Mouse (Mus musculus) frontal cortex, postnatal 14 days (tissue): Measurements from ENCODE around the gene Tns1.

Experiments
- DNase-seq, 2 experiments: peaks; one replicate each; pipeline ENCODE4 v3.0.0; 2022; ENCODE audit warnings: low spot score in 2 of 2

Gene Tns1

GRCm38 (mm10) chr1:74013296-74014031, 110.8 kb downstream of the Tns1 start:
- DNase-seq = no peak

DNA sequence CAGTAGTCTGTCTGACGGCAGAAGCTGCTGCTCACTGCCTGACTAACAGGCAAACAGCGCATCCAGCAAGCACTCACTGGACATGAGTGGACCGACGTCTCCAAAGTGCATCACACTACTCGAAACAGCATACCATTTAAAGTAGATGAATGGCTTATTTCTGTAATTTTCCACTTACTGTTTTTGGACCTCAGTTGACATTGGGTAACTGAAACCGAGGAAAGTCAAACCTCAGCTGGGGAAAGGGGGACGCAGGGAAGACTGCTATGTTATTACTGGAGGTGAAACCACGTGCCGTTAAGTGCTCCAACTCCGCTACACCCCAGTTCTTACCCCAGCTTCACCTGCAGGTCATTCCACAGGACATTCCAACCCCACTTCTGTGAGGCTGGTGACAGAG, 111.5 kb downstream of the Tns1 start:
- DNase-seq = no peak

- DNase-seq = no peak
Observed at GRCm38 (mm10) chr1:74009495-74009894, 114.8 kb downstream of the Tns1 start.

DNA sequence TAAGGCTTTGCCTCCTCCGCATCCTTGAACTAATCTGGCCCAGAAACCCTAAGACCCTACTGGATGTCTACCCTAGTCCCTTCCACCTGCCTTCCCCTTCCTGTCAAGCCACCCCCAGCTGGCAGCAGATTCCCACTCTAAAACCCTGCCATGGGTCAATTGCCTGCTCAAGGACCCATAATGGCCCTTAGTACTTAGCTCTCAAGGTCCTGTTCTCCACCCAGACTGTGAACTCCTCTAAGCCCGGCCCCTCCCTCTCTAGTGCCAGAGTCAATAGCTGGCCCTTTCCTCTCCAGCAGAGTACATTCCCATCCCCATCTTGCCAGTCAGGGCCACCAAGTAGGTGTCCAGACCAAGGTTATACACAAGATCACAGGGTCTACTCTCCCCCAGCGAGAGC, 115.3 kb downstream of the Tns1 start:
- DNase-seq = no peak

DNA sequence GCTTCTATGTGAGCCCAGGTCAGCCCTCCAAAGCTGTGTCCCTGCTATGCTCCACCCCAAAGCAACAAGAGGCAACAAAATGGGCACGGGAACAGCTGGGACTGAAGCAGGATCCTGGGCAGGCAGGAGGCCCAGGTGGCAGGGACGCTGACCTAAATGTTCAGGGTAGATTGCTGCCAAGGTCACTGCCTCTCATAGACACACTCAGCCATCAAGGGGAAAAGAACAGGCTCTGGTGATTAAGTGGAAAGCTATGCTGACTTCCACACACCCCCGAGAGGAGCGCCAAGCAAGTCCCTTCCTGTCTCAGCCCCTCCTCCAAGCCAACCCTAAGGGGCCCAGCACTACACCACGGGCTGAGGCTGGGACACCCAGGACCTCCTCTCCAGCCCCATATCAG, 115.8 kb downstream of the Tns1 start:
- DNase-seq = no peak

- DNase-seq = no peak
Observed at GRCm38 (mm10) chr1:74007398-74008050, 116.7 kb downstream of the Tns1 start.

DNA sequence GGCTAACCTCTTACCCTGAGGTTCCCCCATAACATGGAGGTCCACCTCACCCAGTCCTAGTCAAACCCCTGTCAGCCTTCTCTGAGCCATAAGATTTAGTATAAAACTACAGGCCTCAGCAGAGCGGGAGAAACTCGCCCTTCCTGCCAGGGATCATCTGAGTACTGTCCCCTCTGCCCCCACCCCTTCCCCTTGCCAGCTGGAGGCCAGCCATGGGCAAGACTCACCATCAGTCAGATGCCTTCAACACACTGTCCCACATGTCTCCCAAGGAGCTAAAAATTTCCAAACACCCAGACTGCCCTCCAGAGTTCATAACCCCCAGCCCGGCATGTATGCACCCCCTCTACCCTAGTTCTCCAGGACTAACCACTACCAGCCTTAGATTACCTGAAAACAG, 119.2 kb downstream of the Tns1 start:
- no peak for DNase-seq

DNA sequence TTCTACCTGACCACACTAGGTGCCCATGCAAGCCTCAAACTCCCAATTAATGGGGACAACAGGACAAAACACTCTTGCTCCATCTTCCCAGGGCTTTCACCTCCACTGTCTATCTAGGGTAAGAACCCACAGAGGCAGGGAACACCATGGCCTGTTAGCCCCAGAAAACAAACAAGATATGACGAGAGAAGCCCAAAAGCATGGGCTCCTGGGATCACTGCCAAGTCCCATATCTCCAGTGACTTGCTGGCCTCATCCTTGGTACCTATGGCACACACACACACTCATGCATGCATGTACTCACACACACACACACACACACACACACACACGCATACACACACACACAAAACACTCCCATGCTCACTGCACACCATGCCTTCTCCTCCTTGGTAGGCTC, 120.5 kb downstream of the Tns1 start:
- DNase-seq = no peak

DNA sequence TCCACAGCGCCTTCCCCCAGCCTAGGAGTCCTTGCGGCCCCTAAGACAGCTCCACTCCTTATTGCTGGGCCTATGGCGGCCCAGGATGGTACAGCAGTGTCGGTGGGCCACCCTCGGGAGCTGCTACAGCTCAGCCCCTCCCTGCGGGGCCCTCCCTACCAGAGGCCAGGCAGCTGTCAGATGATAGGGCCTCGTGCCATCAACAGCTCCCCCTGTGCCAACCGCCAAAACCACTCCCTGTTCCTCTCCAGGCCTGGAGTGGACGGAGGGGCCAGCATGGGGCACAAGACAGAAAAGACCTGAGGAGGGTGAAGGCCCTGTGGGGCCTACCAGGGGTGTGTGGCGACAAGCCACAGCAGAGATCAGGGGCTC, 122.8 kb downstream of the Tns1 start:
- no peak for DNase-seq

DNA sequence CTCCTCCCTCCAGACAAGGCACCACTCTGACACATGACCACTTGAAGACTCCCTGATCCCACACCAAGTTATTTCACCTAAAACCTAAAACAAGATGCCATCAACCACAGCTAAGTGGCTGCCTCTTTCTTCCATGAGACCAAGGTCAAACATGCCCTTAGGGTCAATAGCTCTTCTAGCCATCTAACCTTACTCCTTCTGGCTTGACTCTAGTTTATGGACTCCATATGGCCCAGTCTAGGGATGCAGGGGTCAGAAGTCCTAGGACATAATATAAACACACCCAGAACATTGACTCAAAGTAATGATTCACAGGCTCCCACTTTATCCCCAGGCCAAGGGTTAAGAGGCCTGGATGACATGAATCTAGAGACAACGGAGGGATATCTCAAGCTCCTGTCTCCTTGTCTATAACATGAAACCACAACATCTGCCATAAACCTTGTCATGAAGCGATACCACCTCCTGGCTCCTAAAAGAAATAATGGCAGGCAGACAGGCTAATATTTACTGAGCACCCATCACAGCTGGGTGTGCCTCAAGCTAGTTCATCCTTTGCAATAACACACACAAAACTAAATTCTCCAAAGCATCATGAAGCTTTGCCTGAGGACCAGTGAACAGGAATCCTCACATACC, 123.3 kb downstream of the Tns1 start:
- no peak for DNase-seq

- no peak for DNase-seq
Observed at GRCm38 (mm10) chr1:74000191-74000651, 124.0 kb downstream of the Tns1 start.

- DNase-seq = no peak
Observed at GRCm38 (mm10) chr1:73999533-73999932, 124.7 kb downstream of the Tns1 start.

DNA sequence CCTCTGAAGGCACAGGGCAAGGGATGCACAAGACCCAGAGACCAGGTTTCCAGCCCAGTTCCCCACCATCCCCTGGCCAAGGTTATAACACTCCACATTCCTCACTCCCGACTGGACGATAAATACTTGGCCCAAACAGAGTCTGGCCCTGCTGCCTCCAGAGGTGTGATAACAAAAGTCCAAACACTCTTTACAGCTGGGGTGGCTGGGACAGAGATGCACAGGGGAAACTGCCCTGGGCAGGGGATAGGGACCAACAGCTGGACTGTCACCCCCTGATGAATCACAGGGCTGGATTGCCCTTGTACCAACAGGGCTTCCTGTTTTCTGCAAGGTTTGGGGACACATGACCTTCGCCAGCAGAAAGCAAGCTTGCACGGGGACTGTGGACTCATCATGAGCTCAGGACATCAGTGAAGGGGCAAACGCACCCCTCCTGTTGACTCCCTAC, 125.3 kb downstream of the Tns1 start:
- no peak for DNase-seq

DNA sequence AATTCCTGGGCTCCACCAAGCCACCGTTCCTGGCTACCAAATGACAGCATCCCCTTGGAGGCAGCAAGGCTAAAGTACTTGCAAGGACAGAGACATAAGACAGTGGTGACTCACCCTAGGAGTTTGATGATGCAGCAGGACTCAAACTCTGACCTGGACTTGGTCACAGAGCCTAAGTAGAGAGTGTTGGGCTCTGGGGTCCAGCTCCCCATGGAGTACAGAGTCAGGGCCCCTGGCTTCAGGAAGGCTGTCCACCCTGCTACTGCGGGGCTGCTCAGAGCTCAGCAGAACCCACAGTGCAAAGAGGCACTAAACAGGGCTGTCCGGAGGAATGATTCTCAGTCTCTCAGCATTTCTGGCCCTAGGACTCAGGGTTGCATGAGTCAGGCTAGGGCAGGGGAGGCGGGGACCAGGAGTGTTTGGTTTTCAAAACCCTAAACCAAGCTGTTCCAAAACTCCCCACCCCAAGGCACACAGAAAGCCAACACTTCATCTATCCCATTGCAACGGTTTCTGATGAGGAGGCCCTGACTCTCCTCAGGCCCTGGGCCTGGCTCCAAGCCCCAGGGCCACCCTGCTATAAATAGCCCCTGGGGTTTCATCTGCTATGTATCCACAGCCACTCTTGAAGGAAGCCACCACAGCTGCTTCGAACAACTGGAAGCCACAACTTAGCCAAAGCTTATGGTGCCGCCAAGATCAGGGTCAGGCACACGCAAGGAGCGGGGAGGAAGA, 126.0 kb downstream of the Tns1 start:
- no peak for DNase-seq

GRCm38 (mm10) chr1:73997341-73997740, 126.9 kb downstream of the Tns1 start:
- DNase-seq = no peak

- DNase-seq = no peak
Observed at GRCm38 (mm10) chr1:73996650-73997049, 127.6 kb downstream of the Tns1 start.

GRCm38 (mm10) chr1:73996209-73996608, 128.0 kb downstream of the Tns1 start:
- peak in 1 of 2 experiments; percentile 57 for DNase-seq

GRCm38 (mm10) chr1:73995063-73995810, 129.0 kb downstream of the Tns1 start:
- no peak for DNase-seq

DNA sequence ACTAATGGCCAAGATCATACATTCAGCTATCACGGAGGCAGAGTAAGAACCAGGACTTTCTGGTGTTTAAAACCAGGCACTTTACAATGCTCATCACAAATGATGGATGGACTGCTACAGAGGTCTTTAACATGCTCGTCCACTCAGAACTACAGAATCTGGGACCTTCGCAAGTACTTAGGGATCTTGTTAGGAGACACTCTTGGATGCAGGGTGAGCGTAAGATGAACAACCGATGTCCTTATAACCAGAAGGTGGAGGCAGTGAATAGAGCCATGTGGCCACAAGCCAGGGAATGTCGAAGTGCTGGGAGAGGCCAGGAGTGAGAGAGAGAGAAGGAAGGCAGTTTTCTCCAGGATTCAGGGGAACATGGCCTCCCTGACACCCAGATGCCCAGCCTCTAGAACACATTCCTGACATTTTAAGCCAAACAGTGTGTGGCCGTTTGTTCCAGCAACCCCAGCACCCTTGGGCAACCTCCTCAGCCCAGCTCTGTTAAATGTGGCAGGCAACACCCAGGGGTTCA, 130.3 kb downstream of the Tns1 start:
- DNase-seq = no peak

DNA sequence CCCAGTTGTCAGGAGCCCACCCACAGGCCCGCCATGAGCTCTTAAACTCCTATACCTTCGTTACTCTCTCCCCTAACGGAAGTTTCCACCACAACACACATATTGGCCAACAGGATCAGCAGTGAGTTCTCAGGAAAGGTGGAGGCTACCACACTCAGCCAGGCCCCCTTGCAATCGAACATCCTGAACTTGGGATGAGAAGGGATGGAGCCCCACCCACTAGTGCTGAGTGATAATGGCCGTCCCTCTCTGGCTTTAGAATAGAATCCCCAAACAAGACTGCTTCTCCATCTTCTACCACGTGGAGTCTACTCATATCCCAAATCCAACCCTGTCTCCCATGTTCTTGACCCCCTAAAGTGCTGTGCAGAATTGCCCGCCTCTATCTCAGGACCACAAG, 131.0 kb downstream of the Tns1 start:
- DNase-seq = no peak

DNA sequence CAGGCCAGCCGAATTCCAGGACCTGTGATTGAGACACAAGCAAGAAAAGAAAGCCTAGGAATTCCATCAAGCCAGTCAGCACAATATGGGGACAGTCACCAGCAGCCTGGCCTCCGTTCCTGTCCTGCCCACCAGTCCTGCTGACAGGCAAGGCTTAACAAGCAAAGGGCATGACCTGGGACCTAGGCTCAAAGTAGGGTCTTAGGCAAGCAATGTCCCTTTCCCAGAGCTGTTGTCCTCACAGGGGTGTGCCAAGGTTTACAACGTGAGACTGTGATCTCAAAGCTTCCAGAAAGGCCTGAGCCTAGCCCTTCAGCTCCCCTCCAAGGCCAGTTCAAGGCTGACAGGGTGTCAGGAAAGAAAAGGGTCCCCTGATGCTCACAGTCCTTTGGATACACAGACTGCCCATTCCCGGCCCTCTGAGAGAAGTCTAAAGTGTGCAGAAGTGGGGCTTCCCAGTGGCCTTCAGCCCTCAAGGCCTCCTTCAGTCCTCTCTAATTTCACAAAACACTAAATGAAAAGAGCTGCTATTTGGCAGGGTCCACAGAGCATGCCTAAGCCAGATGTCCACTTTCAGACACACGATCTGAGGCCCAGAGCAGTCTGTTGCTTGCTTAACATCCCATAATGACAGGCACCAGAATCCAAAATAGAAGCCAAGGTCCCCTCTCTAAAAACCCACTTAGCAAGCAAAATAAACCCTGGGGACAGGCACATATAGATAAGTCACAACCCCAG, 131.9 kb downstream of the Tns1 start:
- no peak for DNase-seq
